ENCODE assay signal across 11 mouse cellular contexts in the genomic region with DNA sequence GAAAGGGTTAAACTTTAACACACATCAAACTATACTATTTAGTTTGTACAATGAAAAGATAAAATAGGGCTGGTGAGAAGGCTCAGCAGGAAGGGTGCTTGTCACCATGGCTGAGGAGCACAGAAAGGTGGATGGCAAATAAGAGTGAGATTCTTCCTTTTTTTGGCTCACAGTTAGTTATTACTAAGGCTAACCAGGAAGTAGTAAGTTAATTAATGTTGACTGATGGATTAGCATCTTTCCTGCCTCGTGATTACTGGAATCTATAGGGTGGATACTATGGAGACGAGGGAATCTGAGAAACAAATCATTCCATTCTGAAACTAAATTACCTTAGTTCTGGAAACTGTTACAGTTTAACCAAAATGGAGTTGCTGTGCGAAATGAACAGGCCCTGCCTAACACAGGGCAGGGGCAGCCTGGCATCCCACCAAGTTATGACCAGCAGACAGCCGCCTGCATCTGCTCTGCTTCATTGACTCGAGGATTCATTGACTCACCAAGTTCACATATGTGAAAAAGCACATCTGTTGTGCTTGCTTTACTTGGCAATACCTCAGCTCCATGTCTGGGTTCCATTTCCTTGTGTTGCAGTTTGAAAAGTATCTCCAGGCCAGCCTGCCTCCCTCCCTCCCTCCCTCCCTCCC. TPM values are rescaled to one million over a fixed set of nuclear protein-coding genes. Genes with fewer than 3 reads are reported as not detected.
DNase-seq lines count a peak whose midpoint lies in the region; ATAC-seq and TF ChIP-seq lines count a peak whose summit lies in the region.
"Had no signal": no experiment of that assay in that cellular context is flagged by ENCODE, and none has a peak within 500 bp of the region (broad histone marks: within the 10 kb centered on the region; RNA-seq: fewer than 3 reads in every experiment).

No protein-coding gene starts in this region.

- peak; percentile 85 for ATAC-seq in intestine, embryonic 15.5 days
- 0 out of 2 replicates have a peak, but pooled peaks have one; percentile 44 for ATAC-seq in limb, embryonic 14.5 days (ENCODE audit: low FRiP score, low read depth)

- peak; percentile 93 for DNase-seq in heart, adult 11 months
- DNase-seq in heart, postnatal 36 days, result no peak
- DNase-seq in MN1 (ENCODE audit: low spot score), result peak; percentile 86
- peak; percentile 80 for DNase-seq in limb, embryonic 14.5 days (ENCODE audit: low spot score)
- DNase-seq in layer of hippocampus, adult 9-11 months, result no peak
- no peak for DNase-seq in layer of hippocampus, postnatal 36 days
- no peak for DNase-seq in left cerebral cortex, postnatal 10 days (ENCODE audit: extremely low spot score in 1 of 2, low spot score in 2 of 2)
- DNase-seq: B cell, adult 2 months had no signal

- no peaks in the 10 kb centered on the region for H3K9me3 ChIP-seq in intestine, embryonic 15.5 days
- H3K9me3 ChIP-seq in limb, embryonic 14.5 days (ENCODE audit: control insufficient read depth, low read length), result no peaks in the 10 kb centered on the region

- no peak overlapping the region for H3K9ac ChIP-seq in intestine, embryonic 15.5 days
- H3K9ac ChIP-seq in limb, embryonic 14.5 days (ENCODE audit: low read depth, low read length, severe bottlenecking), result no peak overlapping the region

- 18% methylated on average over 5 of the region's 5 CpGs for WGBS in intestine, embryonic 15.5 days
- 34% methylated on average over 5 of the region's 5 CpGs for WGBS in limb, embryonic 14.5 days

- no peaks in the 10 kb centered on the region for H3K36me3 ChIP-seq in intestine, embryonic 15.5 days
- H3K36me3 ChIP-seq in limb, embryonic 14.5 days (ENCODE audit: control insufficient read depth, insufficient read depth, low read length), result no peaks in the 10 kb centered on the region

- no peak overlapping the region for H3K4me2 ChIP-seq in intestine, embryonic 15.5 days (replicated peaks)
- H3K4me2 ChIP-seq in limb, embryonic 14.5 days (replicated peaks; ENCODE audit: low read depth, low read length, severe bottlenecking), result no peak overlapping the region

- H3K27me3 ChIP-seq in intestine, embryonic 15.5 days (replicated peaks), result no peaks in the 10 kb centered on the region
- H3K27me3 ChIP-seq in limb, embryonic 14.5 days (ENCODE audit: control insufficient read depth, insufficient read depth, low read length), result no peaks in the 10 kb centered on the region

- no peak for TF ChIP-seq POLR2A in limb, embryonic 14.5 days (IDR thresholded peaks at IDR 0.05; ENCODE audit: borderline replicate concordance, extremely low read depth, insufficient read depth, insufficient read length)

- H3K4me1 ChIP-seq in intestine, embryonic 15.5 days (replicated peaks), result peaks cover 4% of the 10 kb centered on the region; the same call in 1 of the 2 replicates
- H3K4me1 ChIP-seq in limb, embryonic 14.5 days (ENCODE audit: control insufficient read depth, insufficient read depth, low read length), result no peaks in the 10 kb centered on the region

- H3K4me3 ChIP-seq in intestine, embryonic 15.5 days (replicated peaks), result no peak overlapping the region
- H3K4me3 ChIP-seq in limb, embryonic 14.5 days (replicated peaks; ENCODE audit: low read length), result no peak overlapping the region
- H3K4me3 ChIP-seq: erythroblast, embryonic 14.5 days had no signal

- H3K27ac ChIP-seq in intestine, embryonic 15.5 days, result peak overlapping the region; percentile 58; the same call in 1 of the 2 replicates
- no peak overlapping the region for H3K27ac ChIP-seq in limb, embryonic 14.5 days (replicated peaks; ENCODE audit: low read depth, low read length)
- H3K27ac ChIP-seq: macrophage had no signal

- intact Hi-C loops in heart, postnatal 36 days (cut with DNase I), result no loop called here
- intact Hi-C loops in left cerebral cortex, postnatal 10 days (cut with DNase I), result no loop called here

RNA-seq across cellular contexts. Expression of gene Cdk20, which starts 15.0 kb away (rescaled TPM):
- total RNA-seq in heart, postnatal 36 days (2021), result 1 to 10 TPM; 2.2 to 2.7 TPM
- 7.9 and 8.6 TPM in 2 replicates for polyA plus RNA-seq in intestine, embryonic 15.5 days (2015; fragmentation: Nextera tagmentation; extraction: Ambion mirVana)
- 19.9 and 26.0 TPM in 2 replicates for polyA plus RNA-seq in limb, embryonic 14.5 days (2012; rRNA removed)
- polyA plus RNA-seq in limb, embryonic 14.5 days (2014; fragmentation: Nextera tagmentation; extraction: Ambion mirVana), result 12.3 and 15.2 TPM in 2 replicates
- 10 to 100 TPM in 1 of 2 experiments, 1 to 10 TPM in 1; 9.7 to 12.6 TPM for total RNA-seq in layer of hippocampus, postnatal 36 days (2021)
- total RNA-seq in left cerebral cortex, postnatal 10 days (2021), result 10 to 100 TPM; 13.0 to 13.3 TPM

RNA-seq across cellular contexts. Expression of gene Ctsl, which starts 46.4 kb away (rescaled TPM):
- 100 to 1,000 TPM; 280 to 282 TPM for total RNA-seq in heart, postnatal 36 days (2021)
- polyA plus RNA-seq in intestine, embryonic 15.5 days (2015; fragmentation: Nextera tagmentation; extraction: Ambion mirVana), result 195 and 213 TPM in 2 replicates
- 113 and 161 TPM in 2 replicates for polyA plus RNA-seq in limb, embryonic 14.5 days (2012; rRNA removed)
- polyA plus RNA-seq in limb, embryonic 14.5 days (2014; fragmentation: Nextera tagmentation; extraction: Ambion mirVana), result 228 and 249 TPM in 2 replicates
- total RNA-seq in layer of hippocampus, postnatal 36 days (2021), result 100 to 1,000 TPM; 108 to 112 TPM
- total RNA-seq in left cerebral cortex, postnatal 10 days (2021), result 100 to 1,000 TPM; 186 to 187 TPM

Comparison
In these comparisons a context has a peak if more than half of its experiments do, and no peak if none do; other contexts are left out.
1. DNase-seq: peak in heart, adult 11 months (single experiment), MN1 (single experiment) and limb, embryonic 14.5 days (single experiment); none in heart, postnatal 36 days (0 of 2), layer of hippocampus, adult 9-11 months (single experiment), layer of hippocampus, postnatal 36 days (0 of 2) and left cerebral cortex, postnatal 10 days (0 of 2).